Mouse (Mus musculus): ENCODE measurements at regions not wholly inside any gene's neighbourhood (a gene's known extent, or its start where the extent isn't known, plus 50 kb on each side); places are given as distances from the start of the nearest gene placed in this dataset.

DNA sequence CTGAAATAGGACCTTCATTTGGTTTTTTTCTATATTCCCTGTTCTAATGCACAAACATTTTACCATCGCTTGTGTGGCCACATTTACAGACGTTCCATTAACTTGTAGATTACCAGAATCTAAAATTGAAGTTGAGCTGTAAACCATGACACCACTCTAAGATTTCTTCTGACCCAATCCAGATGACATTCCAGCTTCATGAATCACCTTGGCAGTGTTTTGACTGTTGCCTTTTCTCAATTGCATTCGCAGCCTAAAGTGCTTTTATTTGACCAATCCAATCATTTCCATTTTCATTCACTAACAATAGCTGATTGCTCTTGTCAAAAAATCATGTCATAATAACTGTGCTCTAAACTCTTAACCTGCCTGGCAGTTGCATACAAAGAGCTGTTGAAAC, 144.8 kb downstream of the Mdfic start:
- ATAC-seq (ENCODE audit: insufficient number of reproducible peaks, insufficient read depth, low FRiP score, low TSS enrichment, low read depth): no peak
- Histone ChIP-seq H3K27me3 (no peaks in the 10 kb centered on the region), H3K36me3 (no peaks in the 10 kb centered on the region), H3K4me2 (no peak overlapping the region), H3K4me1 (no peaks in the 10 kb centered on the region), H3K9me3 (no peaks in the 10 kb centered on the region), H3K27ac (no peak overlapping the region), H3K9ac (no peak overlapping the region), H3K4me3 (no peak overlapping the region)
- 68% methylated on average over 3 of the region's 3 CpGs for WGBS

- H3K27ac ChIP-seq: no peak overlapping the region
- H3K4me2 ChIP-seq: no peak overlapping the region
- H3K36me3 ChIP-seq: no peaks in the 10 kb centered on the region
- no peak overlapping the region for H3K4me3 ChIP-seq
- no peak for ATAC-seq (ENCODE audit: insufficient number of reproducible peaks, insufficient read depth, low FRiP score, low TSS enrichment, low read depth)
- WGBS: 86% methylated on average over 5 of the region's 5 CpGs
- no peaks in the 10 kb centered on the region for H3K4me1 ChIP-seq
- H3K9ac ChIP-seq: no peak overlapping the region
- H3K9me3 ChIP-seq: no peaks in the 10 kb centered on the region
- no peaks in the 10 kb centered on the region for H3K27me3 ChIP-seq
Observed at GRCm38 (mm10) chr6:15882288-15882903, 161.9 kb downstream of the Mdfic start.

DNA sequence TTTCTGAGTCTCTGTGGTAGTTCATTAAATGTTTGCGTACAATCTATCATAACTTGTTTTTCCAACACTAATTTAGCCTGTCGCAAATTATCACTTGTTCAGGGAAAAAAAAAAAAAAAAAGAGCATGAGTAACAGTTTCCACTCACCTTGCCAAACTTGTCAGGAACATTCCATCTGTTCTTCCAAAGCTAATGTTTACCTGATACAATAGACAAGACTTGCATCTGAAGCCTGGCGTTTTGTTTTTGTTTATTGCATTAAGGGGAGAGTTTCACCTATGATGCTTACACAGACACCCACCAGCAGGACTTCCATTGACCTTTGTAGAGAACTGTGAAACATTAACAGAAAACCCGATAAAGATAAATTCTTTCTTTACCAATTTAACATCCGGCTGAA, 172.6 kb downstream of the Mdfic start:
- Histone ChIP-seq H3K4me1 (no peaks in the 10 kb centered on the region), H3K9ac (no peak overlapping the region), H3K4me2 (no peak overlapping the region), H3K27ac (no peak overlapping the region), H3K4me3 (no peak overlapping the region), H3K27me3 (no peaks in the 10 kb centered on the region), H3K36me3 (no peaks in the 10 kb centered on the region), H3K9me3 (no peaks in the 10 kb centered on the region)
- ATAC-seq (ENCODE audit: insufficient number of reproducible peaks, insufficient read depth, low FRiP score, low TSS enrichment, low read depth): no peak
- 86% methylated on average over 5 of the region's 5 CpGs for WGBS

DNA sequence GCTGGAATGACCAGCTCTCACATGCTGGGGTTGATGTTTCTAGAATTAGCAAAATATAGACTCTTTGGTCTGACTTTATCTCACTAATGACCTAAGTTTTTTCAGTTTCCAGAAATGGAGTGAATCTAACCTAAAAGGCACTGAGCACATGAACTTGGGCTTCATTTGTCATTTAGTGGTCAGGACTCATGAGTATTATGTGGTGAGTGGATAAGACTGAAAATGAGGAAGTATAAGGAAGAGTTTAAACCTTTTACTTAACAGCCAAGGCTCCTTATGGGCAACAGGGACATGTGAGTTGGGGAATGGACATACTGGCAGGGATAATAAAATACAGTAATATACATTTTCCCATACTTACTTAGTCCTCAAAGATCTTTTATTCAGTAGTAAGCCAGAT, 180.0 kb downstream of the Mdfic start:
- H3K4me2 ChIP-seq: no peak overlapping the region
- no peak overlapping the region for H3K9ac ChIP-seq
- H3K4me1 ChIP-seq: no peaks in the 10 kb centered on the region
- no peak overlapping the region for H3K4me3 ChIP-seq
- H3K36me3 ChIP-seq: no peaks in the 10 kb centered on the region
- H3K9me3 ChIP-seq: no peaks in the 10 kb centered on the region
- no peaks in the 10 kb centered on the region for H3K27me3 ChIP-seq
- H3K27ac ChIP-seq: no peak overlapping the region
- no peak for ATAC-seq (ENCODE audit: insufficient number of reproducible peaks, insufficient read depth, low FRiP score, low TSS enrichment, low read depth)

GRCm38 (mm10) chr6:15902665-15903274, 182.3 kb downstream of the Mdfic start:
- no peaks in the 10 kb centered on the region for H3K4me1 ChIP-seq
- H3K27ac ChIP-seq: no peak overlapping the region
- ATAC-seq (ENCODE audit: insufficient number of reproducible peaks, insufficient read depth, low FRiP score, low TSS enrichment, low read depth): no peak
- H3K27me3 ChIP-seq: no peaks in the 10 kb centered on the region
- H3K4me2 ChIP-seq: no peak overlapping the region
- no peaks in the 10 kb centered on the region for H3K36me3 ChIP-seq
- no peaks in the 10 kb centered on the region for H3K9me3 ChIP-seq
- no peak overlapping the region for H3K4me3 ChIP-seq
- 67% methylated on average over 2 of the region's 2 CpGs for WGBS
- H3K9ac ChIP-seq: no peak overlapping the region

GRCm38 (mm10) chr6:15910420-15911167, 190.1 kb downstream of the Mdfic start:
- H3K27ac ChIP-seq: no peak overlapping the region
- no peaks in the 10 kb centered on the region for H3K27me3 ChIP-seq
- no peaks in the 10 kb centered on the region for H3K4me1 ChIP-seq
- H3K36me3 ChIP-seq: no peaks in the 10 kb centered on the region
- no peak overlapping the region for H3K4me3 ChIP-seq
- H3K9ac ChIP-seq: no peak overlapping the region
- H3K4me2 ChIP-seq: no peak overlapping the region
- 42% methylated on average over 1 of the region's 1 CpGs for WGBS
- no peaks in the 10 kb centered on the region for H3K9me3 ChIP-seq
- ATAC-seq (ENCODE audit: insufficient number of reproducible peaks, insufficient read depth, low FRiP score, low TSS enrichment, low read depth): peak; percentile 67

DNA sequence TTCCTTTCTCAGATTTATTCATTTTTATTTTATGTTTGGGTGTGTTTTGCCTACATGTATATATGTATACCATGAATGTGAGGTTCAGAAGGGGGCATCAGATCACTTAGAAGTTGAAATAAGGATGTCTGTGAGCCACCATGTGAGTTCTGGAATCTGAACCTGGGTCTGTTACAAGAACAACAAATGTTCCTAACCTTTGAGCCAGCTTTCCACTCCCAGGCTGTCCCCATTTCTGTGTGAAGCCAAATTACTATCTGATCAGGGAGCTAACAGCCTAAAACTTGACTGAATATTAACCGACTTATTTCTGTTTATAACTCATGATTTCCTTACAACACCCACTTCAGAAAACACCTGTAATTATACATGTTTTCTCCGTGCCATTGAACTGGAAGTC, 209.2 kb downstream of the Mdfic start:
- H3K27me3 ChIP-seq: no peaks in the 10 kb centered on the region
- H3K4me3 ChIP-seq: no peak overlapping the region
- H3K9ac ChIP-seq: no peak overlapping the region
- H3K36me3 ChIP-seq: no peaks in the 10 kb centered on the region
- H3K9me3 ChIP-seq: no peaks in the 10 kb centered on the region
- H3K27ac ChIP-seq: no peak overlapping the region
- H3K4me2 ChIP-seq: no peak overlapping the region
- ATAC-seq (ENCODE audit: insufficient number of reproducible peaks, insufficient read depth, low FRiP score, low TSS enrichment, low read depth): no peak
- H3K4me1 ChIP-seq: no peaks in the 10 kb centered on the region
- 71% methylated on average over 2 of the region's 2 CpGs for WGBS

- H3K4me1 ChIP-seq: no peaks in the 10 kb centered on the region
- no peak for ATAC-seq (ENCODE audit: insufficient number of reproducible peaks, insufficient read depth, low FRiP score, low TSS enrichment, low read depth)
- 86% methylated on average over 2 of the region's 2 CpGs for WGBS
- no peaks in the 10 kb centered on the region for H3K36me3 ChIP-seq
- H3K27me3 ChIP-seq: no peaks in the 10 kb centered on the region
- H3K4me3 ChIP-seq: no peak overlapping the region
- no peak overlapping the region for H3K9ac ChIP-seq
- H3K9me3 ChIP-seq: no peaks in the 10 kb centered on the region
- H3K4me2 ChIP-seq: no peak overlapping the region
- no peak overlapping the region for H3K27ac ChIP-seq
Observed at GRCm38 (mm10) chr6:15950251-15950650, 229.8 kb downstream of the Mdfic start.

- Histone ChIP-seq H3K9ac (no peak overlapping the region), H3K27me3 (no peaks in the 10 kb centered on the region), H3K27ac (no peak overlapping the region), H3K9me3 (no peaks in the 10 kb centered on the region), H3K4me2 (no peak overlapping the region), H3K4me3 (no peak overlapping the region), H3K36me3 (no peaks in the 10 kb centered on the region), H3K4me1 (0 out of 2 replicates have a peak, but pooled peaks cover 4% of the 10 kb centered on the region)
- WGBS: 33% methylated on average over 5 of the region's 5 CpGs
- ATAC-seq (ENCODE audit: insufficient number of reproducible peaks, insufficient read depth, low FRiP score, low TSS enrichment, low read depth): peak; percentile 62; the same call in 1 of the 2 replicates
Observed at GRCm38 (mm10) chr6:15987334-15987733, 266.9 kb downstream of the Mdfic start.
